Mouse (Mus musculus) lung, postnatal 0 days (tissue): Measurements from ENCODE around the gene Arhgap19. TPM values are rescaled to one million over a fixed set of nuclear protein-coding genes. Genes with fewer than 3 reads are reported as not detected.

Experiments used
- ATAC-seq: fragments of 200-750 bp; cut with Nextera tagmentation; 2 replicates; pipeline ENCODE4 v1.8.0; 2017; ENCODE audit warnings: moderate library complexity
- DNase-seq: peaks from one replicate; pipeline ENCODE4 v3.0.0-alpha.2; 2016; ENCODE audit warnings: low spot score
- H3K27ac ChIP-seq: fragments of 300-500 bp; sonication (generic); 2 replicates; pipeline ENCODE4 v1.5.1; 2014; ENCODE audit warnings: antibody characterized with exemption, mild to moderate bottlenecking, low read length, mixed read lengths
- H3K27me3 ChIP-seq: fragments of 300-500 bp; sonication (generic); replicated peaks from 2 replicates; pipeline ENCODE4 v1.6.1; 2014; ENCODE audit warnings: low read length, mixed read lengths; ENCODE audit not compliant: insufficient read depth
- H3K36me3 ChIP-seq: fragments of 300-500 bp; sonication (generic); 2 replicates; pipeline ENCODE4 v1.6.1; 2014; ENCODE audit warnings: low read length, mixed read lengths; ENCODE audit not compliant: insufficient read depth
- H3K4me1 ChIP-seq: fragments of 300-500 bp; sonication (generic); 2 replicates; pipeline ENCODE4 v1.6.1; 2014; ENCODE audit warnings: antibody characterized with exemption, low read depth, low read length, mixed read lengths; ENCODE audit not compliant: insufficient read depth
- H3K4me2 ChIP-seq: fragments of 300-500 bp; sonication (generic); replicated peaks from 2 replicates; pipeline ENCODE4 v1.6.1; 2014; ENCODE audit warnings: low read depth, mild to moderate bottlenecking, low read length, moderate library complexity, mixed read lengths
- H3K4me3 ChIP-seq: fragments of 300-500 bp; sonication (generic); 2 replicates; pipeline ENCODE4 v1.5.1; 2014; ENCODE audit warnings: low read depth, low read length
- H3K9ac ChIP-seq: fragments of 300-500 bp; sonication (generic); replicated peaks from 2 replicates; pipeline ENCODE4 v1.6.1; 2014; ENCODE audit warnings: low read depth, mild to moderate bottlenecking
- H3K9me3 ChIP-seq: fragments of 300-500 bp; sonication (generic); 2 replicates; pipeline ENCODE4 v1.6.1; 2016; ENCODE audit warnings: low read length, mixed read lengths
- CTCF ChIP-seq: IDR thresholded peaks from 2 replicates; pipeline ENCODE4 v1.5.1; 2016; ENCODE audit warnings: antibody characterized with exemption, mild to moderate bottlenecking
- EP300 ChIP-seq: IDR thresholded peaks from 2 replicates; pipeline ENCODE4 v1.6.1; 2016; ENCODE audit warnings: antibody characterized with exemption, mild to moderate bottlenecking, control low read depth
- WGBS: fragments of 180-500 bp; shearing (Covaris S2); extraction: QIAGEN DNeasy Blood & Tissue Kit; methylation state at CpG from one replicate; pipeline ENCODE4 v1.1.7; 2014; 5-methylcytosine and 5-hydroxymethylcytosine counted together
- polyA plus RNA-seq: library from polyadenylated mRNA; unstranded; fragments of >200 nt; fragmentation: Nextera tagmentation; extraction: Ambion mirVana; gene quantifications from 2 replicates; pipeline ENCODE4 v1.2.1, GENCODE M21; 2015

Arhgap19 gene
- polyA plus RNA-seq, 1 experiment from 2014 or later = 2.1 TPM

- Histone ChIP-seq H3K4me3 (no peak overlapping the region), H3K36me3 (no peaks in the 10 kb centered on the region), H3K4me2 (peak overlapping the region; percentile 71; the same call in 1 of the 2 replicates), H3K9ac (no peak overlapping the region), H3K4me1 (no peaks in the 10 kb centered on the region), H3K9me3 (no peaks in the 10 kb centered on the region), H3K27me3 (no peaks in the 10 kb centered on the region), H3K27ac (no peak overlapping the region)
- DNase-seq (no peak), ATAC-seq (no peak)
- 36% methylated on average over 6 of the region's 6 CpGs for WGBS
- TF ChIP-seq EP300 (no peak), CTCF (no peak)
These were observed 1.4 kb downstream of the Arhgap19 start for GRCm38 (mm10) chr19:41800451-41800850.

- DNase-seq (peak; percentile 36), ATAC-seq (no peak)
- no peaks in the 10 kb centered on the region; the same call in 1 of the 2 replicates for H3K4me1 ChIP-seq
- WGBS = 88% methylated on average over 6 of the region's 6 CpGs
- H3K27ac ChIP-seq = no peak overlapping the region
- no peaks in the 10 kb centered on the region for H3K27me3 ChIP-seq
- TF ChIP-seq CTCF = no peak
- TF ChIP-seq EP300 = no peak
- H3K4me3 ChIP-seq = no peak overlapping the region
- no peaks in the 10 kb centered on the region for H3K9me3 ChIP-seq
- H3K36me3 ChIP-seq = no peaks in the 10 kb centered on the region
- H3K4me2 ChIP-seq = no peak overlapping the region
- H3K9ac ChIP-seq = no peak overlapping the region
These were observed 4.3 kb downstream of the Arhgap19 start for GRCm38 (mm10) chr19:41797536-41797935.

GRCm38 (mm10) chr19:41796789-41797327, 5.0 kb downstream of the Arhgap19 start:
- no peaks in the 10 kb centered on the region for H3K9me3 ChIP-seq
- no peaks in the 10 kb centered on the region for H3K36me3 ChIP-seq
- no peak for TF ChIP-seq CTCF
- no peak for TF ChIP-seq EP300
- 68% methylated on average over 12 of the region's 12 CpGs for WGBS
- DNase-seq = no peak
- H3K4me2 ChIP-seq = no peak overlapping the region
- ATAC-seq = no peak
- no peaks in the 10 kb centered on the region for H3K27me3 ChIP-seq
- H3K9ac ChIP-seq = no peak overlapping the region
- no peak overlapping the region for H3K27ac ChIP-seq
- H3K4me3 ChIP-seq = no peak overlapping the region
- no peaks in the 10 kb centered on the region; the same call in 1 of the 2 replicates for H3K4me1 ChIP-seq

GRCm38 (mm10) chr19:41796148-41796760, 5.6 kb downstream of the Arhgap19 start:
- Histone ChIP-seq H3K4me3 (no peak overlapping the region), H3K4me1 (no peaks in the 10 kb centered on the region; the same call in 1 of the 2 replicates), H3K9ac (no peak overlapping the region), H3K27ac (no peak overlapping the region), H3K4me2 (no peak overlapping the region), H3K27me3 (no peaks in the 10 kb centered on the region), H3K9me3 (no peaks in the 10 kb centered on the region), H3K36me3 (no peaks in the 10 kb centered on the region)
- TF ChIP-seq EP300 (no peak), CTCF (no peak)
- WGBS = 78% methylated on average over 3 of the region's 3 CpGs
- ATAC-seq = no peak
- no peak for DNase-seq

GRCm38 (mm10) chr19:41794901-41795300, 6.9 kb downstream of the Arhgap19 start:
- H3K4me2 ChIP-seq = no peak overlapping the region
- no peaks in the 10 kb centered on the region for H3K9me3 ChIP-seq
- no peak overlapping the region for H3K4me3 ChIP-seq
- no peaks in the 10 kb centered on the region; the same call in 1 of the 2 replicates for H3K4me1 ChIP-seq
- no peaks in the 10 kb centered on the region for H3K36me3 ChIP-seq
- ATAC-seq (no peak), DNase-seq (no peak)
- WGBS = 79% methylated on average over 6 of the region's 6 CpGs
- H3K9ac ChIP-seq = no peak overlapping the region
- no peak overlapping the region for H3K27ac ChIP-seq
- no peaks in the 10 kb centered on the region for H3K27me3 ChIP-seq
- TF ChIP-seq EP300 = no peak
- no peak for TF ChIP-seq CTCF

- Histone ChIP-seq H3K9ac (no peak overlapping the region), H3K27me3 (no peaks in the 10 kb centered on the region), H3K36me3 (no peaks in the 10 kb centered on the region), H3K9me3 (no peaks in the 10 kb centered on the region), H3K4me2 (no peak overlapping the region), H3K4me3 (no peak overlapping the region), H3K4me1 (no peaks in the 10 kb centered on the region; the same call in 1 of the 2 replicates), H3K27ac (no peak overlapping the region)
- TF ChIP-seq CTCF (no peak), EP300 (no peak)
- DNase-seq (no peak), ATAC-seq (no peak)
These were observed 7.8 kb downstream of the Arhgap19 start for GRCm38 (mm10) chr19:41794017-41794416.
